Mouse (Mus musculus) bone marrow, adult 2 months (tissue): ENCODE results near the gene Onecut1.

Source experiments
- CTCF ChIP-seq: fragments of 200-500 bp; IDR thresholded peaks from 2 replicates; pipeline ENCODE4 v1.5.1; 2011; ENCODE audit warnings: low read length, control low read depth; ENCODE audit not compliant: control insufficient read depth, insufficient read depth
- POLR2A ChIP-seq: fragments of 200-500 bp; IDR thresholded peaks from 2 replicates; pipeline ENCODE4 v1.6.1; 2011; ENCODE audit warnings: low read depth, mild to moderate bottlenecking, control low read depth, low read length, borderline replicate concordance; ENCODE audit not compliant: control insufficient read depth

GRCm38 (mm10) chr9:74896742-74897141 is 35.0 kb downstream of the Onecut1 start:
- TF ChIP-seq CTCF, result no peak
- no peak for TF ChIP-seq POLR2A
